Mouse (Mus musculus): ENCODE measurements around the gene Fam174b.

Fam174b gene

GRCm38 (mm10) chr7:73740111-73741035 lies at the start of gene Fam174b:
Gene Fam174b (plus strand): TSS chr7:73740302.
- peak; percentile 68 for DNase-seq (ENCODE audit: low read depth, low spot score)

GRCm38 (mm10) chr7:73697092-73697491 lies 43.0 kb upstream of the Fam174b start:
- no peak for DNase-seq (ENCODE audit: low read depth, low spot score)

GRCm38 (mm10) chr7:73704305-73704704 lies 35.8 kb upstream of the Fam174b start:
- no peak for DNase-seq (ENCODE audit: low read depth, low spot score)

GRCm38 (mm10) chr7:73713506-73713905 lies 26.6 kb upstream of the Fam174b start:
- no peak for DNase-seq (ENCODE audit: low read depth, low spot score)

GRCm38 (mm10) chr7:73715928-73716749 lies 24.0 kb upstream of the Fam174b start:
- no peak for DNase-seq (ENCODE audit: low read depth, low spot score)

- DNase-seq (ENCODE audit: low read depth, low spot score) = peak; percentile 39
Observed at GRCm38 (mm10) chr7:73716841-73717240, 23.3 kb upstream of the Fam174b start.

GRCm38 (mm10) chr7:73718031-73718430 lies 22.1 kb upstream of the Fam174b start:
- DNase-seq (ENCODE audit: low read depth, low spot score) = no peak

- DNase-seq (ENCODE audit: low read depth, low spot score) = no peak
Observed at GRCm38 (mm10) chr7:73718497-73719007, 21.6 kb upstream of the Fam174b start.

- no peak for DNase-seq (ENCODE audit: low read depth, low spot score)
Observed at GRCm38 (mm10) chr7:73721046-73721445, 19.1 kb upstream of the Fam174b start.

- DNase-seq (ENCODE audit: low read depth, low spot score) = no peak
Observed at GRCm38 (mm10) chr7:73721764-73722163, 18.3 kb upstream of the Fam174b start.

GRCm38 (mm10) chr7:73729913-73730312 lies 10.2 kb upstream of the Fam174b start:
- DNase-seq (ENCODE audit: low read depth, low spot score) = peak; percentile 59

GRCm38 (mm10) chr7:73730430-73731022 lies 9.6 kb upstream of the Fam174b start:
- DNase-seq (ENCODE audit: low read depth, low spot score) = no peak

- peak; percentile 80 for DNase-seq (ENCODE audit: low read depth, low spot score)
Observed at GRCm38 (mm10) chr7:73736046-73736445, 4.1 kb upstream of the Fam174b start.

GRCm38 (mm10) chr7:73741392-73741791 lies 1.3 kb downstream of the Fam174b start:
- DNase-seq (ENCODE audit: low read depth, low spot score) = no peak

- no peak for DNase-seq (ENCODE audit: low read depth, low spot score)
Observed at GRCm38 (mm10) chr7:73741841-73742240, 1.7 kb downstream of the Fam174b start.

- no peak for DNase-seq (ENCODE audit: low read depth, low spot score)
Observed at GRCm38 (mm10) chr7:73743144-73743543, 3.0 kb downstream of the Fam174b start.

- no peak for DNase-seq (ENCODE audit: low read depth, low spot score)
Observed at GRCm38 (mm10) chr7:73743831-73744370, 3.8 kb downstream of the Fam174b start.

- no peak for DNase-seq (ENCODE audit: low read depth, low spot score)
Observed at GRCm38 (mm10) chr7:73745903-73746302, 5.8 kb downstream of the Fam174b start.

GRCm38 (mm10) chr7:73746836-73747235 lies 6.7 kb downstream of the Fam174b start:
- no peak for DNase-seq (ENCODE audit: low read depth, low spot score)

GRCm38 (mm10) chr7:73747531-73747930 lies 7.4 kb downstream of the Fam174b start:
- no peak for DNase-seq (ENCODE audit: low read depth, low spot score)

GRCm38 (mm10) chr7:73748437-73749108 lies 8.5 kb downstream of the Fam174b start:
- no peak for DNase-seq (ENCODE audit: low read depth, low spot score)

Measured in R1 (cell line).